Mouse (Mus musculus): ENCODE data around the gene Gfod2. TPM values are rescaled to one million over a fixed set of nuclear protein-coding genes. Genes with fewer than 3 reads are reported as not detected.
A peak's percentile ranks its signal among the peaks of the same experiment; 100 is the strongest.

The Gfod2 gene
- total and polyA plus RNA-seq, 2 experiments = 3.4 to 6.3 TPM

DNA sequence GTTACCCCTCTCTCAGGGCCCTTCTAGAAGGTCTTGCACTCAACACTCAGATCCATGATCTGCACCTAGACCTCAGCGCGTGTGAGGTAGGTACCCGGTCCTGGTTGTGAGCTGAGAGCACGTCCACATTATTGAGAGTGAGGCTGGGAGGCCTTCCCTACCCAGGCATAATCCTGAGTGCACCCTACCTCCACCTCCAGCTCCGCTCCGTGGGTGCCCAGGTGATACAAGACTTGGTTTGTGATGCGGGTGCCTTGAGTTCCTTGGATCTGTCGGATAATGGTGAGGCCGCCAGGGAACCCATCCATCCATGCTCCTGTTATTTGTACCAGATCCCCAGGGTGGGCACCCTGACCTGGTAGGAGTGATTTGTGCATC is 68.5 kb downstream of the Gfod2 start:
- DNase-seq (ENCODE audit: extremely low read depth, low read depth, low spot score) = no peak
- 87% methylated on average over 9 of the region's 9 CpGs for WGBS
- Histone ChIP-seq H3K27me3 (ENCODE audit: control insufficient read depth, insufficient read depth, low read length) (peaks cover 5% of the 10 kb centered on the region), H3K27ac (replicated peaks; ENCODE audit: insufficient read depth, low read depth, low read length) (no peak overlapping the region), H3K36me3 (ENCODE audit: control insufficient read depth, insufficient read depth, low read length) (no peaks in the 10 kb centered on the region), H3K4me1 (ENCODE audit: control insufficient read depth, insufficient read depth, low read length) (peaks cover 1% of the 10 kb centered on the region), H3K4me3 (ENCODE audit: insufficient read depth, low read depth, low read length) (no peak overlapping the region), H3K79me2 (ENCODE audit: control insufficient read depth, insufficient read depth, low read length) (no peaks in the 10 kb centered on the region), H3K9ac (ENCODE audit: low read depth, low read length) (no peak overlapping the region)
- TF ChIP-seq POLR2A (IDR thresholded peaks at IDR 0.05; ENCODE audit: extremely low read depth, insufficient read depth, low read length) (no peak), CTCF (IDR thresholded peaks at IDR 0.05; ENCODE audit: low read depth, low read length) (no peak)

- Histone ChIP-seq H3K4me1 (ENCODE audit: control insufficient read depth, insufficient read depth, low read length) (peaks cover 1% of the 10 kb centered on the region), H3K4me3 (ENCODE audit: insufficient read depth, low read depth, low read length) (no peak overlapping the region), H3K79me2 (ENCODE audit: control insufficient read depth, insufficient read depth, low read length) (no peaks in the 10 kb centered on the region), H3K27me3 (ENCODE audit: control insufficient read depth, insufficient read depth, low read length) (peaks cover 5% of the 10 kb centered on the region), H3K9ac (ENCODE audit: low read depth, low read length) (no peak overlapping the region), H3K36me3 (ENCODE audit: control insufficient read depth, insufficient read depth, low read length) (no peaks in the 10 kb centered on the region), H3K27ac (replicated peaks; ENCODE audit: insufficient read depth, low read depth, low read length) (no peak overlapping the region)
- TF ChIP-seq CTCF (IDR thresholded peaks at IDR 0.05; ENCODE audit: low read depth, low read length) (no peak), POLR2A (IDR thresholded peaks at IDR 0.05; ENCODE audit: extremely low read depth, insufficient read depth, low read length) (no peak)
- no peak for DNase-seq (ENCODE audit: extremely low read depth, low read depth, low spot score)
- 66% methylated on average over 35 of the region's 35 CpGs for WGBS
These were observed 69.0 kb downstream of the Gfod2 start for GRCm38 (mm10) chr8:105689256-105689982.

DNA sequence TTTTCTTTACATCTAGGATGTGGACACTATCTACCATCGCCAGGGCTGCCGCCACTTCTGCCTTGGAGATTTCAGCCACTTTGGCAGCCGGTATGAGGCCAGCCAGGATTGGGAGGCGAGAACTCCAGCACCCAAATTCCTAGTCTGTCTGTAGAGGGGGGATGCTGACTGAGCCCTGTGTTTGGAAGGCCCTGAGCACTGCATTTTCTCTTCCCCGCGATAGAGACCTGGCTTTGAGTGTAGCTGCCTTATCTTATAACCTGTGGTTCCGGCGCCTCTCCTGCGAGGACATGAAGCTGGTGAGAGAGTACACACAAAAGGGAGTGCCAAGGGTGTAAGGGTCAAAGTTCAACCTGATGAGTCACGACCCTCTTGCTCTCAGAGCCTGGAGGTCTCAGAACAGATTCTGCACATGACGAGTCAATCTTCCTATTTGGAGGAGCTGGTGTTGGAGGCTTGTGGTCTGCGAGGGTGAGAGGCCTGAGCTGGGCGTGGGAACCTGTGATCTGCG is 70.2 kb downstream of the Gfod2 start:
- Histone ChIP-seq H3K9ac (ENCODE audit: low read depth, low read length) (no peak overlapping the region), H3K36me3 (ENCODE audit: control insufficient read depth, insufficient read depth, low read length) (no peaks in the 10 kb centered on the region), H3K27ac (replicated peaks; ENCODE audit: insufficient read depth, low read depth, low read length) (no peak overlapping the region), H3K4me3 (ENCODE audit: insufficient read depth, low read depth, low read length) (no peak overlapping the region), H3K4me1 (ENCODE audit: control insufficient read depth, insufficient read depth, low read length) (no peaks in the 10 kb centered on the region), H3K27me3 (ENCODE audit: control insufficient read depth, insufficient read depth, low read length) (no peaks in the 10 kb centered on the region), H3K79me2 (ENCODE audit: control insufficient read depth, insufficient read depth, low read length) (no peaks in the 10 kb centered on the region)
- 43% methylated on average over 14 of the region's 14 CpGs for WGBS
- TF ChIP-seq CTCF (IDR thresholded peaks at IDR 0.05; ENCODE audit: low read depth, low read length) (no peak), POLR2A (IDR thresholded peaks at IDR 0.05; ENCODE audit: extremely low read depth, insufficient read depth, low read length) (no peak)
- DNase-seq (ENCODE audit: extremely low read depth, low read depth, low spot score) = no peak

- H3K4me1 ChIP-seq (ENCODE audit: control insufficient read depth, insufficient read depth, low read length) = no peaks in the 10 kb centered on the region
- no peak for TF ChIP-seq CTCF (IDR thresholded peaks at IDR 0.05; ENCODE audit: low read depth, low read length)
- no peak for TF ChIP-seq POLR2A (IDR thresholded peaks at IDR 0.05; ENCODE audit: extremely low read depth, insufficient read depth, low read length)
- no peak for DNase-seq (ENCODE audit: extremely low read depth, low read depth, low spot score)
- H3K9ac ChIP-seq (ENCODE audit: low read depth, low read length) = no peak overlapping the region
- no peak overlapping the region for H3K4me3 ChIP-seq (ENCODE audit: insufficient read depth, low read depth, low read length)
- no peaks in the 10 kb centered on the region for H3K79me2 ChIP-seq (ENCODE audit: control insufficient read depth, insufficient read depth, low read length)
- WGBS = 69% methylated on average over 8 of the region's 8 CpGs
- no peaks in the 10 kb centered on the region for H3K27me3 ChIP-seq (ENCODE audit: control insufficient read depth, insufficient read depth, low read length)
- H3K36me3 ChIP-seq (ENCODE audit: control insufficient read depth, insufficient read depth, low read length) = peaks cover 2% of the 10 kb centered on the region; the same call in 1 of the 2 replicates
- H3K27ac ChIP-seq (replicated peaks; ENCODE audit: insufficient read depth, low read depth, low read length) = no peak overlapping the region
These were observed 71.0 kb downstream of the Gfod2 start for GRCm38 (mm10) chr8:105687512-105687911.

GRCm38 (mm10) chr8:105686551-105686950 is 71.9 kb downstream of the Gfod2 start:
- no peaks in the 10 kb centered on the region for H3K27me3 ChIP-seq (ENCODE audit: control insufficient read depth, insufficient read depth, low read length)
- no peak overlapping the region for H3K27ac ChIP-seq (replicated peaks; ENCODE audit: insufficient read depth, low read depth, low read length)
- H3K4me1 ChIP-seq (ENCODE audit: control insufficient read depth, insufficient read depth, low read length) = no peaks in the 10 kb centered on the region
- H3K36me3 ChIP-seq (ENCODE audit: control insufficient read depth, insufficient read depth, low read length) = peaks cover 9% of the 10 kb centered on the region; the same call in 1 of the 2 replicates
- H3K4me3 ChIP-seq (ENCODE audit: insufficient read depth, low read depth, low read length) = no peak overlapping the region
- WGBS = 70% methylated on average over 6 of the region's 6 CpGs
- TF ChIP-seq CTCF (IDR thresholded peaks at IDR 0.05; ENCODE audit: low read depth, low read length) (no peak), POLR2A (IDR thresholded peaks at IDR 0.05; ENCODE audit: extremely low read depth, insufficient read depth, low read length) (no peak)
- H3K9ac ChIP-seq (ENCODE audit: low read depth, low read length) = no peak overlapping the region
- DNase-seq (ENCODE audit: extremely low read depth, low read depth, low spot score) = no peak
- no peaks in the 10 kb centered on the region for H3K79me2 ChIP-seq (ENCODE audit: control insufficient read depth, insufficient read depth, low read length)

GRCm38 (mm10) chr8:105685796-105686308 is 72.6 kb downstream of the Gfod2 start, which contains the start of gene Carmil2:
TSS of gene Carmil2 (plus strand) at chr8:105686274.
- Histone ChIP-seq H3K9ac (ENCODE audit: low read depth, low read length) (no peak within 1 kb of the TSS), H3K27me3 (ENCODE audit: control insufficient read depth, insufficient read depth, low read length) (no peaks in the 10 kb centered on the region), H3K27ac (replicated peaks; ENCODE audit: insufficient read depth, low read depth, low read length) (no peak within 1 kb of the TSS), H3K4me1 (ENCODE audit: control insufficient read depth, insufficient read depth, low read length) (no peaks in the 10 kb centered on the region), H3K4me3 (ENCODE audit: insufficient read depth, low read depth, low read length) (no peak within 1 kb of the TSS; the same call in 1 of the 2 replicates), H3K36me3 (ENCODE audit: control insufficient read depth, insufficient read depth, low read length) (peaks cover 10% of the 10 kb centered on the region; the same call in 1 of the 2 replicates), H3K79me2 (ENCODE audit: control insufficient read depth, insufficient read depth, low read length) (no peaks in the 10 kb centered on the region)
- DNase-seq (ENCODE audit: extremely low read depth, low read depth, low spot score) = peak; percentile 7
- 15% methylated on average over 26 of the region's 26 CpGs for WGBS
- no peak for TF ChIP-seq POLR2A (IDR thresholded peaks at IDR 0.05; ENCODE audit: extremely low read depth, insufficient read depth, low read length)
- TF ChIP-seq CTCF (IDR thresholded peaks at IDR 0.05; ENCODE audit: low read depth, low read length) = peak; percentile 88
